Mouse (Mus musculus) neural tube, embryonic 14.5 days (tissue): ENCODE measurements around the gene Narfl. TPM values are rescaled to one million over a fixed set of nuclear protein-coding genes. Genes with fewer than 3 reads are reported as not detected.
"Not testable (repeated sequence)": the region's sequence is repeated elsewhere in the genome, so short reads cannot be mapped to it uniquely, and the experiment has no call there.

ENCODE experiments used
- ATAC-seq: fragments of 200-750 bp; cut with Nextera tagmentation; 2 replicates; pipeline ENCODE4 v1.8.0; 2017; ENCODE audit warnings: low read depth, mild to moderate bottlenecking, moderate TSS enrichment, moderate library complexity
- H3K27ac ChIP-seq: fragments of 300-500 bp; sonication (generic); 2 replicates; pipeline ENCODE4 v1.5.1; 2014; ENCODE audit warnings: low read depth, mild to moderate bottlenecking, control low read depth, low read length, moderate library complexity, mixed read lengths
- H3K27me3 ChIP-seq: fragments of 300-500 bp; sonication (generic); 2 replicates; pipeline ENCODE4 v1.6.1; 2014; ENCODE audit warnings: low read length; ENCODE audit not compliant: control insufficient read depth, insufficient read depth
- H3K36me3 ChIP-seq: fragments of 300-500 bp; sonication (generic); 2 replicates; pipeline ENCODE4 v1.6.1; 2014; ENCODE audit warnings: low read length, mixed read lengths; ENCODE audit not compliant: control insufficient read depth, insufficient read depth
- H3K4me1 ChIP-seq: fragments of 300-500 bp; sonication (generic); 2 replicates; pipeline ENCODE4 v1.6.1; 2014; ENCODE audit warnings: low read length; ENCODE audit not compliant: control insufficient read depth, insufficient read depth
- H3K4me2 ChIP-seq: fragments of 300-500 bp; sonication (generic); 2 replicates; pipeline ENCODE4 v1.6.1; 2014; ENCODE audit warnings: mild to moderate bottlenecking, low read depth, low read length, control low read depth
- H3K4me3 ChIP-seq: fragments of 300-500 bp; sonication (generic); 2 replicates; pipeline ENCODE4 v1.5.1; 2014; ENCODE audit warnings: low read depth, low read length, control low read depth, mixed read lengths
- H3K9ac ChIP-seq: fragments of 300-500 bp; sonication (generic); replicated peaks from 2 replicates; pipeline ENCODE4 v1.6.1; 2014; ENCODE audit warnings: low read depth, mild to moderate bottlenecking, control low read depth, low read length, mixed read lengths
- H3K9me3 ChIP-seq: fragments of 300-500 bp; sonication (generic); 2 replicates; pipeline ENCODE4 v1.6.1; 2016; ENCODE audit warnings: low read length; ENCODE audit not compliant: control insufficient read depth
- WGBS: fragments of 180-500 bp; shearing (Covaris S2); extraction: QIAGEN DNeasy Blood & Tissue Kit; methylation state at CpG from one replicate; pipeline ENCODE4 v1.1.7; 2014; 5-methylcytosine and 5-hydroxymethylcytosine counted together
- polyA plus RNA-seq: library from polyadenylated mRNA; unstranded; fragments of >200 nt; fragmentation: Nextera tagmentation; extraction: Ambion mirVana; gene quantifications from 2 replicates; pipeline ENCODE4 v1.2.1, GENCODE M21; 2014

The Narfl gene
- polyA plus RNA-seq, 1 experiment from 2014 or later = 25.4 TPM

DNA sequence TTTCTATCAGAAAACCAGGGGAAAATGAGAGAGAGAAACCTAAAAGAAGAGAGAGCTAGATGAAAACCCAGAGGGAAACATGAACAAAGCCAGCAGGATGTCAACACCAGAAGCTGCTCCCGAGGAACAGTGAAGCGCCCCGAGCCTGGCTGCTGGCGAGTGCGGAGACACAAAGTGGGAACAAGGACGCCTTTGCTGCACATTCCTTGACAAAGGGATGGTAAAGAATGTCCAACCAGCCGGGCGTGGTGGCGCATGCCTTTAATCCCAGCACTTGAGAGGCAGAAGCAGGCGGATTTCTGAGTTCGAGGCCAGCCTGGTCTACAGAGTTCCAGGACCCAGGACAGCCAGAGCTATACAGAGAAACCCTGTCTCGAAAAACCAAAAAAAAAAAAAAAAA, 32.1 kb upstream of the Narfl start:
- not testable (repeated sequence) for H3K36me3 ChIP-seq, H3K4me1 ChIP-seq, H3K4me3 ChIP-seq, H3K9me3 ChIP-seq, ATAC-seq, H3K27me3 ChIP-seq, H3K4me2 ChIP-seq, H3K27ac ChIP-seq, H3K9ac ChIP-seq
- WGBS = 73% methylated on average over 12 of the region's 12 CpGs

DNA sequence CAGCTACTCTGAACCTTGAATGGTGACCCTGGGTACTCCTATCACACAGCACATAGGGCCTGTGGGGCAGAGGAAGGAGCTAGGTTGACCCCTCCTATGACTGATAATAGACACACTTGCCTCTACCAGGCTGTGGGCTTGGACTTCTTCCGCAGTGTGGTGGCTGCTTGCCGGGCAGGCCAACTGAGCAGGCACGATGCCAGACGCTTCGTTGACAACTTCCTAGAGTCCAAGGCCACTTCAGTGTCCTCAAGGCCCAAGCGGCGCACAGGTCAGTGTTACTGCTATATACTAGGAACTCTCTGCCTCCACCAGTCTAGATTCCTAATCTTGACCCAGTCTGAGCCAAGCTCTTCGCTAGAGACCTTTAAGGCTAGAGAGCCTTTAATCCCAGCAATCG, 29.7 kb upstream of the Narfl start:
- H3K4me1 ChIP-seq = no peaks in the 10 kb centered on the region
- H3K4me3 ChIP-seq = no peak overlapping the region
- no peaks in the 10 kb centered on the region for H3K9me3 ChIP-seq
- ATAC-seq = no peak
- WGBS = 95% methylated on average over 9 of the region's 9 CpGs
- H3K4me2 ChIP-seq = no peak overlapping the region
- H3K36me3 ChIP-seq = no peaks in the 10 kb centered on the region
- no peak overlapping the region for H3K9ac ChIP-seq
- H3K27me3 ChIP-seq = no peaks in the 10 kb centered on the region
- no peak overlapping the region for H3K27ac ChIP-seq

DNA sequence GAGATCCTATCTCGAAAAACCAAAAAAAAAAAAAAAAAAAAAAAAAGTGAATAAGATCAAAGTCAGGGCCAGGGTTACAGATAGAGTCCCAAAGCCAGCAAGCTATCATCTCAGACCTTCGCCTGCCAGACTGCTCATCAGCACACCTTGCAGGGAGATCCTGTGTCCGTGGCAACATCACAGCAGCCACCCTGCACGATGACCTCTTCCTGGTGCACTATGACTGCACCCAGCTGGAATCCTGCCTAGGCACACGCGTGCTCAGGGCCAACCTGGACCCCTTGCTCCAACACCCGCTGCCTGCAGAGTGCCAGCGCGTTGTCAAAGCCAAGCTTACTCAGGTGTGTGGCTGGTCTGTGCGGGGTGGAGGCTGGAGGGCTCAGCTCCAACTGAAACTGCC, 29.3 kb upstream of the Narfl start:
- H3K4me2 ChIP-seq = no peak overlapping the region
- H3K4me3 ChIP-seq = no peak overlapping the region
- no peak overlapping the region for H3K9ac ChIP-seq
- ATAC-seq = no peak
- WGBS = 79% methylated on average over 10 of the region's 10 CpGs
- no peaks in the 10 kb centered on the region for H3K27me3 ChIP-seq
- no peaks in the 10 kb centered on the region for H3K4me1 ChIP-seq
- H3K36me3 ChIP-seq = no peaks in the 10 kb centered on the region
- H3K27ac ChIP-seq = no peak overlapping the region
- no peaks in the 10 kb centered on the region for H3K9me3 ChIP-seq

DNA sequence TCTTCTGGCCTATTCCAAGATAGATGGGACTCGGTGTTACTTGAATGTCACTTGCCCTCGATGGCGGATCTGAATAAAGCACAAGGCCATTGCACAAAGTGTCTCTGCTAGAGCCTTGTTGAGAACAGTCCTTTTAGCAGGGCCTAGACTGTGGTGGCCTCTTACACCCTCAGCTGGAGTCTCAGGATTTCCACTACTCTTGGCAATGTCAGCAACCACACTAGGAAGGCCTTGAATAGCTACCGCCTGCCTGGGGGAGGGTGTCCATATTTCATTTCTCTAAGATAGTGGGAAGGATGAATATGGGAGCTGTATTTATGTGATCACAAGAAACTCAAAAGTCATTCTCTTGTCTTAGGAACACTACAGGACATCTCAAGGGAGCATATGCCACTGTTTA, 25.3 kb upstream of the Narfl start:
- H3K27me3 ChIP-seq = no peaks in the 10 kb centered on the region
- H3K4me1 ChIP-seq = 0 out of 2 replicates have a peak, but pooled peaks cover 3% of the 10 kb centered on the region
- H3K36me3 ChIP-seq = no peaks in the 10 kb centered on the region
- 93% methylated on average over 4 of the region's 4 CpGs for WGBS
- no peaks in the 10 kb centered on the region for H3K9me3 ChIP-seq
- no peak overlapping the region for H3K4me2 ChIP-seq
- H3K4me3 ChIP-seq = no peak overlapping the region
- no peak overlapping the region for H3K9ac ChIP-seq
- H3K27ac ChIP-seq = no peak overlapping the region
- ATAC-seq = no peak

DNA sequence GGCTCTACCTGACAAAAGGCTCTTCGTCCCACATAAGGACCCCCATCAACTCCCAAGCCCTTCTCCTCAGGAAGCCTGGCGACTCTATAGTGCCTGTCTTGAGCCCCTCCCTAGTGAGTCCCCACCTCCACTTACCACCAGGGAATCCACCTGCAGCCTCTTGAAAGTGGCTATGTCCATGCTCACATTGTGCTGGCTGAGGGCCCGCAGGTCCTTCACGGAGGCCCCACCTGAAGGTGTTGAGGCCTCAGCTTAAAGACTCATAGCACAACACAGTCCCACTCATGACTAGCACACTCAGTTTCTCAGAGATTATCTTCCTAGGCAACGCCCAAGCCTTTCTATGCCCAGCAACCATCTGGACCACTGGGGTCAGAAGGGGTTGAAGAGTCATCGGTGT, 24.3 kb upstream of the Narfl start:
- Histone ChIP-seq H3K4me1 (0 out of 2 replicates have a peak, but pooled peaks cover 3% of the 10 kb centered on the region), H3K9me3 (no peaks in the 10 kb centered on the region), H3K4me3 (no peak overlapping the region), H3K27ac (no peak overlapping the region), H3K4me2 (no peak overlapping the region), H3K27me3 (no peaks in the 10 kb centered on the region), H3K36me3 (no peaks in the 10 kb centered on the region), H3K9ac (no peak overlapping the region)
- 86% methylated on average over 6 of the region's 6 CpGs for WGBS
- ATAC-seq = no peak

DNA sequence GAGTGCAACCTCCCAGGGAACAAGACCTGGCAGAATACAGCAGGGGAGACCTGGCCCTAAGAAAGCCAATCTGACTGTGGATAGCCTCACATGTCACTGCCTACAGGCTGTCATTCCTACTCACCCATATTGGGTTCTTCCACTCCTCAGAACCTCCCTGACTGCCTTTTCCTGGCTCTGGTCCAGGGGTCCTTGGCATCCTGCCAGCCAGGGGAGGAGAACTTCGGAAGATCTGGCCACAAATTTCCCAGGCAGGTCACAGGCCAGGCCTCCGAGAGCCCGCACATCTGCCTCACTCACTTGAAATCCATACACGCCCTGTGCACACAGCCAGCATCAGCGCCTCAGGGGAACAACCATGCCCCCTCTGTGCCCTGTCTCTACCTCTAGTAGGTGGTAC, 22.1 kb upstream of the Narfl start:
- WGBS = 37% methylated on average over 5 of the region's 5 CpGs
- Histone ChIP-seq H3K27me3 (no peaks in the 10 kb centered on the region), H3K9me3 (no peaks in the 10 kb centered on the region), H3K4me2 (no peak overlapping the region), H3K9ac (no peak overlapping the region), H3K36me3 (no peaks in the 10 kb centered on the region), H3K27ac (no peak overlapping the region), H3K4me3 (no peak overlapping the region), H3K4me1 (0 out of 2 replicates have a peak, but pooled peaks cover 3% of the 10 kb centered on the region)
- ATAC-seq = no peak

DNA sequence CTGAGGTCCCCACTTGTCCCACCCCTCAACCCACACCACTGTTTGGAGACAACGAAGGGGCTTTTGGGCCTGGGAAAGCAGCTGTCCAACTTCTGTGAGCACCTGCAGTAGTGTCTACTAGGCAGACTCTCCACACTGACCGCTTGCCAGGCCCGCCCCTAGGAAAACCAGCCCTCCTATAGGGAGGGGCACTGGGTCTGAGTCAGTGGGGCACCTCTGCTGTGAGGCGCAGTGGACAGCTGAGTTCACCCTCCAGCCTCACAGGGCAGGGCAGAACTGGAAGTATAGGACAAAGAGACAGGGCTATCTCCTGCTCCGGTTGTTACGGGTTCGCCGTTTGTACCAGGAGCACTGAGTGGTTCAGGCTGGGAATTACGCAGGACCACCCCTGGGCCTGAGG, 19.3 kb upstream of the Narfl start, which contains the start of gene Msln:
Msln (minus strand) TSS at position 138 of the 400 bp plus-strand sequence.
- Histone ChIP-seq H3K9me3 (no peaks in the 10 kb centered on the region), H3K27ac (no peak within 1 kb of the TSS), H3K4me1 (0 out of 2 replicates have a peak, but pooled peaks cover 3% of the 10 kb centered on the region), H3K27me3 (no peaks in the 10 kb centered on the region), H3K4me3 (no peak within 1 kb of the TSS), H3K4me2 (no peak within 1 kb of the TSS), H3K9ac (no peak within 1 kb of the TSS), H3K36me3 (no peaks in the 10 kb centered on the region)
- 87% methylated on average over 9 of the region's 9 CpGs for WGBS
- ATAC-seq = no peak

DNA sequence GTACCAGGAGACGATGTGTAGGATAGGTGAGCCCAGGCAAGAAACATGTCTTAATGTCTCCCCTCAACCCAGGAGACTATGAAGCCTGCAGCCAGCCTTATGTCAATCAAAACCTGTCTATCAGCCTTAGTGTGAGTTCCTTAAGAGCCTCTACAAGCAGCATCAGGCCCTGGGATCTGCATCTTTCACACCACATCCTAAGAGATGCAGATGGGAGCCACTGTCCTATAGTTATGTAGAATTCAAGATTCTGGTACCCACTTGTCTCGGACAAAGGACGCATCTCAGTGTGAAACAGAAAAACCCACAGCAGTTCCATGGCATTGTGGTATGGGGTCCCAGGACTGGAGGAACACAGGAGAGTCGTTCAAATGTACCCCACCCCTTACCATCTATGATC, 18.5 kb upstream of the Narfl start:
- 83% methylated on average over 4 of the region's 4 CpGs for WGBS
- ATAC-seq = no peak

DNA sequence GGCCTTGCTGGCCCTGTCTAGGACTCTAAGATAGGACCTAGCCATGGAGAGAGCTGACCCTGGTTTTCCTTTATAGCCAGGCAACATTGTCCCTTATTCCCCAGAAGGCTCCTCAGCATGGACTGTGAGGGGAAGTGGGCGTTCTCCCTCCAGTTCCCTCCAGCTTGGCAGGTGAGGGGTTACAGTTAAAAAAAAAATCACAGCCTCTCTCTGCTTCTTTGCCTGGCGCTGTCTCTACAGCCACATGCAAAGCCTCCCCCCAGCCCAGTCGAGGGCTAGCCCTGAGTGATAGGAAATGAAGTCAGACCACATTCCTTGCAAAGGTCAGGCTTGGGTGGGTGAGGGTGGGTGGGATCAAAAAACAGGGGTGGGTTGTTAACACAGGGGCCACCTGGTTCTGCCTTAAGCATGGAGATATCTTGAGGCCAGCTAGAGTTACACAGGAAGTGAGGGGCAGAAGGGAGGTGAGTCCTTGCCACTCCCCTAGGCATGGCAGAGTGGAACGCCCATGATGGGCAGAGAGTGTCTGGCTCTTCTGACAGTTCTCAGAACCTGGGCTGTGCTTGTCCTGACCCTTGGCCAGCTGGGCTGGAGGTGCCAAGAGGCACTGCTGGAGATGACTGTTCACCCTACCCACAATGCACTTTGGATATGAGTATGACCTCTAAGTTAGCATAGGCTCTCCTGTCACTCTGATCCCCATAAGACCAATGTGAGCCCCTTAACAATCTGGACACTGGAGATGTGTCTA, 17.8 kb upstream of the Narfl start:
- no peak overlapping the region for H3K4me3 ChIP-seq

More for the DNA sequence above, 18.5 kb upstream of the Narfl start:
- no peaks in the 10 kb centered on the region for H3K27me3 ChIP-seq
- H3K9ac ChIP-seq = no peak overlapping the region
- 0 out of 2 replicates have a peak, but pooled peaks cover 3% of the 10 kb centered on the region for H3K4me1 ChIP-seq
- no peak overlapping the region for H3K4me2 ChIP-seq
- H3K4me3 ChIP-seq = no peak overlapping the region
- H3K27ac ChIP-seq = no peak overlapping the region
- no peaks in the 10 kb centered on the region for H3K9me3 ChIP-seq
- no peaks in the 10 kb centered on the region for H3K36me3 ChIP-seq

More for the DNA sequence above, 17.8 kb upstream of the Narfl start:
- WGBS = 70% methylated on average over 4 of the region's 4 CpGs
- no peaks in the 10 kb centered on the region for H3K9me3 ChIP-seq
- no peak overlapping the region for H3K9ac ChIP-seq
- no peaks in the 10 kb centered on the region for H3K36me3 ChIP-seq
- no peak overlapping the region for H3K27ac ChIP-seq
- H3K27me3 ChIP-seq = no peaks in the 10 kb centered on the region
- no peak overlapping the region for H3K4me2 ChIP-seq
- H3K4me1 ChIP-seq = 0 out of 2 replicates have a peak, but pooled peaks cover 3% of the 10 kb centered on the region
- ATAC-seq = no peak
